Mouse (Mus musculus) thymus, adult 2 months (tissue): ENCODE measurements around the gene Krt33b.

ENCODE experiments used
- CTCF ChIP-seq: fragments of 200-500 bp; IDR thresholded peaks from 2 replicates; pipeline ENCODE4 v1.5.1; 2012; ENCODE audit warnings: mild to moderate bottlenecking, control low read depth, low read length, moderate library complexity, borderline replicate concordance; ENCODE audit not compliant: control insufficient read depth, poor library complexity, insufficient read depth; ENCODE audit errors: extremely low read depth
- POLR2A ChIP-seq: fragments of 200-500 bp; IDR thresholded peaks from 2 replicates; pipeline ENCODE4 v1.6.1; 2012; ENCODE audit warnings: mild to moderate bottlenecking, low read length, control low read depth, moderate library complexity; ENCODE audit not compliant: control insufficient read depth, poor library complexity, insufficient read depth; ENCODE audit errors: extremely low read depth

DNA sequence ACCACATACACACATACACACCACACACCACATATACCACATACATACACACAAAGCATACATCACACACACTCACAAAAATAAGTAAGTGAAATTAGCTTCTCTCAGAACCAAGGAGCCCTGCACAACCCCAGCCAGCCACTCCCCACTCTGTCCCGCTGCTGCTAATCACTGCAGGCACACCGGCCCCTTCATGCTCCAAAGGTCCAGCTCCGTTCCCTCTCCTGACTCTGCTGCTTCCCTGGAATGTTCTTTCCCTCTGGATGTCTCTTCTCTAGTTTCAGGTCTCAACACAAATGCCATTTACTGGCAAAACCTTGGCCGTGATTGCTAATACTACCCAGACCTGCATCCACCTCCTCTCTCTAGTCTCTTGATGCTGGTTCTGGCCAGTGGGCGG, 19.0 kb downstream of the Krt33b start:
- TF ChIP-seq CTCF (no peak), POLR2A (no peak)
